Mouse (Mus musculus) midbrain, embryonic 11.5 days (tissue): Measurements from ENCODE around the gene Ccng1. TPM values are rescaled to one million over a fixed set of nuclear protein-coding genes. Genes with fewer than 3 reads are reported as not detected.
A peak's percentile ranks its signal among the peaks of the same experiment; 100 is the strongest.

Experiments used
- ATAC-seq: fragments of 200-750 bp; cut with Nextera tagmentation; 2 replicates; pipeline ENCODE4 v1.8.0; 2017; ENCODE audit warnings: moderate TSS enrichment, moderate library complexity; ENCODE audit not compliant: low FRiP score
- DNase-seq: peaks from one replicate; pipeline ENCODE4 v3.0.0; 2015; ENCODE audit warnings: low spot score; ENCODE audit errors: missing footprints
- H3K27ac ChIP-seq: fragments of 300-500 bp; sonication (generic); 2 replicates; pipeline ENCODE4 v1.5.1; 2014; ENCODE audit warnings: low read depth, low read length
- H3K27me3 ChIP-seq: fragments of 300-500 bp; sonication (generic); 2 replicates; pipeline ENCODE4 v1.6.1; 2014; ENCODE audit warnings: mild to moderate bottlenecking, low read length, moderate library complexity, mixed read lengths; ENCODE audit not compliant: control insufficient read depth, insufficient read depth
- H3K36me3 ChIP-seq: fragments of 300-500 bp; sonication (generic); 2 replicates; pipeline ENCODE4 v1.6.1; 2014; ENCODE audit warnings: mild to moderate bottlenecking, low read length, moderate library complexity, mixed read lengths; ENCODE audit not compliant: control insufficient read depth, insufficient read depth
- H3K4me1 ChIP-seq: fragments of 300-500 bp; sonication (generic); 2 replicates; pipeline ENCODE4 v1.6.1; 2014; ENCODE audit warnings: low read length; ENCODE audit not compliant: control insufficient read depth, insufficient read depth
- H3K4me2 ChIP-seq: fragments of 300-500 bp; sonication (generic); 2 replicates; pipeline ENCODE4 v1.6.1; 2014; ENCODE audit warnings: mild to moderate bottlenecking, moderate library complexity
- H3K4me3 ChIP-seq: fragments of 300-500 bp; sonication (generic); 2 replicates; pipeline ENCODE4 v1.5.1; 2014; ENCODE audit warnings: low read depth, low read length
- H3K9ac ChIP-seq: fragments of 300-500 bp; sonication (generic); 2 replicates; pipeline ENCODE4 v1.6.1; 2014; ENCODE audit warnings: low read length
- H3K9me3 ChIP-seq: fragments of 300-500 bp; sonication (generic); 2 replicates; pipeline ENCODE4 v1.6.1; 2016; ENCODE audit warnings: low read length; ENCODE audit not compliant: control insufficient read depth
- WGBS: fragments of 180-500 bp; shearing (Covaris S2); extraction: QIAGEN DNeasy Blood & Tissue Kit; methylation state at CpG from one replicate; pipeline ENCODE4 v1.1.7; 2014; 5-methylcytosine and 5-hydroxymethylcytosine counted together
- polyA plus RNA-seq: library from polyadenylated mRNA; unstranded; fragments of >200 nt; fragmentation: Nextera tagmentation; extraction: Ambion mirVana; gene quantifications from 2 replicates; pipeline ENCODE4 v1.2.1, GENCODE M21; 2014

Gene Ccng1
- polyA plus RNA-seq, 1 experiment from 2014 or later: 47.9 TPM

DNA sequence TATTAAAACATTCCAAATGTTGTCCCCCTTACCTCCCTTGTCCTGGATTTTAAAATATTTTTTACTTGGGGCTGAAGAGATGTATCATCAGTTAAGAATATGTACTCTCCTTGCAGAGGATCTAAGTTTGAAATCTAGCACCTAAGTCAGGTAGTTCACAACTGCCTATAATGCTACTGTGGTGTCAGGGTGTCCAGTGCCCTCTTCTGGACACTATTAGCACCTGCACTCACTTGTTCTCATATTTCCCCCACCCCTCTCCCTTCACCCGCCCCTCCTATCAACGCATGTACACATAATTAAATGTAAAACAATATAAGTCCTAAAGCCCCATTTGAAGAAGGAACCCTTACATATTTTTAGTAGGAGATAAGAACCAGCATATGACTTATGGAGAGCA is 8.3 kb upstream of the Ccng1 start:
- H3K27ac ChIP-seq: no peak overlapping the region
- DNase-seq: no peak

DNA sequence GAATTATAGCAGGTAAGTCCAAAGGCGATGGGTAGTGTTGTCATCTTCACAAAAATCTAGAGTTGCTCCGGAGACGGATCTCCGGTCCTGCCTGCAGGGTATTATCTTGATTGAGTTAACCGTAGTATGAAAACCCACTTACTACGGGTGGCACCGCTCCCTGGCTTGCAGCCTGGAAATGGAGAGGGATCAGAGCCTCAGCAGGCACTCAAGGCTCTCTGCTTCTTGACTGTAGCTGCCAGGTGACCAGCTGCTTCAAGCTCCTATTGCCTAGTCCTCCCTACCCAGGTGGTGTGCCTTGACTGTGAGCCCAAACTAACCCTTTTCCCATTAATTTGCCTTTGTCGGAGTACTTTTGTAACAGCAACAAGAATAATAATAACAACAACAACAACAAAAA is 4.8 kb upstream of the Ccng1 start:
- DNase-seq: no peak
- no peak for ATAC-seq
- Histone ChIP-seq H3K4me2 (no peak overlapping the region), H3K4me3 (no peak overlapping the region), H3K36me3 (no peaks in the 10 kb centered on the region), H3K9ac (no peak overlapping the region), H3K27ac (no peak overlapping the region), H3K27me3 (no peaks in the 10 kb centered on the region), H3K4me1 (no peaks in the 10 kb centered on the region), H3K9me3 (no peaks in the 10 kb centered on the region)
- 83% methylated on average over 8 of the region's 8 CpGs for WGBS

More for the DNA sequence above, 8.3 kb upstream of the Ccng1 start:
- H3K27me3 ChIP-seq: no peaks in the 10 kb centered on the region
- no peaks in the 10 kb centered on the region for H3K36me3 ChIP-seq
- H3K9ac ChIP-seq: no peak overlapping the region
- no peak for ATAC-seq
- H3K4me2 ChIP-seq: no peak overlapping the region
- no peaks in the 10 kb centered on the region for H3K4me1 ChIP-seq
- H3K4me3 ChIP-seq: no peak overlapping the region
- no peaks in the 10 kb centered on the region for H3K9me3 ChIP-seq
- 31% methylated on average over 2 of the region's 2 CpGs for WGBS

DNA sequence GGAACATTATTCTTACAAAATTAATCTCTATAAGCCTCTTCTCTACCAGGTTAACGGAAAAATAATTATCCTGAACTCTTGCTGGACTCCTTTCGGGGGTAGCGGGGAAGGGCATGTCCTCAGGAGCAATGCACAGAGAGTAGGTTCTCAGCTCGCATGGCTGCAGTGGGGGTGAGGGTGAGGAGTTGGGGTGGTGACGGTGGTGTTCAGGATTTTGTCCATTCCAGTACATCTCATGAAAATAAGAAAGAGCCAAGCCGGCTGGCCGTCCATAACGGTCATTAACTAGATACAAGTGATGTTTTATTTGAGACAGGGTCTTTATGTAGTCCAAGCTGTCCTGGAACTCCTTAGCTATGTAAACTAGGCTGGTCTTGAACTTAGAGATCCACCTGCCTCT is 857 bp upstream of the Ccng1 start:
- Histone ChIP-seq H3K9ac (no peak overlapping the region), H3K36me3 (no peaks in the 10 kb centered on the region), H3K27me3 (no peaks in the 10 kb centered on the region), H3K4me1 (peaks cover 6% of the 10 kb centered on the region), H3K4me3 (no peak overlapping the region), H3K4me2 (no peak overlapping the region), H3K9me3 (no peaks in the 10 kb centered on the region), H3K27ac (no peak overlapping the region)
- no peak for ATAC-seq
- WGBS: 93% methylated on average over 8 of the region's 8 CpGs
- DNase-seq: no peak

DNA sequence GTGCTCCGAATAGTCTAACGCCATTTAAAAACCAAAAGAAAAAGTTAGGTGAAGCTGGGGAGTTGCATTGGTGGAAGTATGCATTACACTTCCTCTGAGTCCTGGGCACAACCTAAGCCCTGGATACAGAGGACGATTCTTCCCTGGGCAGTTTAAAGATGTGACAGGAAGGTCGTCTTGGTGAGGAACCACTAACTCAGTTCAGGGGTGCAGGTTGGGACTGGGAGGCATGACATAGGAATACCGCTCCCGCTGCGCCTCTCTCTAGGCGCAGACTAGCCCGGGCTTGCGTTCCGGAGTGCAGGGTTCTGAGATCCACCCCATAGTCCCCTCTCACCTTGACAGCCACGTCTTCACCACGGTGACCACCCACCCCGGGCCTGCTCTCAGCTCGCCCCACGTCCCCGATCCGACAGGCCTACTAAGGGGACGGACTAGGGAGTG is 425 bp downstream of the Ccng1 start:
- no peaks in the 10 kb centered on the region for H3K9me3 ChIP-seq
- WGBS: 4% methylated on average over 19 of the region's 19 CpGs
- H3K4me3 ChIP-seq: peak overlapping the region; percentile 77
- H3K36me3 ChIP-seq: no peaks in the 10 kb centered on the region
- peak overlapping the region; percentile 87 for H3K4me2 ChIP-seq
- no peak overlapping the region; the same call in 1 of the 2 replicates for H3K27ac ChIP-seq
- H3K9ac ChIP-seq: peak overlapping the region; percentile 86
- DNase-seq: peak; percentile 92
- H3K4me1 ChIP-seq: peaks cover 6% of the 10 kb centered on the region
- no peaks in the 10 kb centered on the region for H3K27me3 ChIP-seq
- no peak for ATAC-seq

DNA sequence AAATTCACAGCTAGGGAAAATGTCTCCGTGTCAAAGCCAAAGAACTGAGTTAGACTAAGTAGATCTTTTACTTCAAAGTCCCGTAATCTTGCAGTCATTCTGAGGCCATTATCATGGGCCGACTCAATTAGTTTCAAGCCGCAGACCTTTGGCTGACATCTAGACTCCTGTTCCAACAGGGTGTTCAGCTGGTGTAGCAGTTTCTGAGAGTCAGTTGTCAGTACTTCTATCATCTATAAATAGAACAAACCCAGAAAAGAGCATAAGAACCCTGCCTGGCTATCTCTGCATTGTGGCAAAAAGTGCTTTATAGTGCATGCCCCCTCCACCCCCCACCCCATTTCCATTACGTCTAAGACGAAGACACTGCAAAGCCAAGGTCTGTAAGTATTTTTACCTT is 1.3 kb downstream of the Ccng1 start:
- no peaks in the 10 kb centered on the region for H3K9me3 ChIP-seq
- no peak overlapping the region for H3K9ac ChIP-seq
- no peak overlapping the region for H3K27ac ChIP-seq
- DNase-seq (no peak), ATAC-seq (no peak)
- no peak overlapping the region for H3K4me2 ChIP-seq
- H3K36me3 ChIP-seq: no peaks in the 10 kb centered on the region
- peaks cover 6% of the 10 kb centered on the region for H3K4me1 ChIP-seq
- H3K27me3 ChIP-seq: no peaks in the 10 kb centered on the region
- WGBS: 82% methylated on average over 6 of the region's 6 CpGs
- no peak overlapping the region for H3K4me3 ChIP-seq

DNA sequence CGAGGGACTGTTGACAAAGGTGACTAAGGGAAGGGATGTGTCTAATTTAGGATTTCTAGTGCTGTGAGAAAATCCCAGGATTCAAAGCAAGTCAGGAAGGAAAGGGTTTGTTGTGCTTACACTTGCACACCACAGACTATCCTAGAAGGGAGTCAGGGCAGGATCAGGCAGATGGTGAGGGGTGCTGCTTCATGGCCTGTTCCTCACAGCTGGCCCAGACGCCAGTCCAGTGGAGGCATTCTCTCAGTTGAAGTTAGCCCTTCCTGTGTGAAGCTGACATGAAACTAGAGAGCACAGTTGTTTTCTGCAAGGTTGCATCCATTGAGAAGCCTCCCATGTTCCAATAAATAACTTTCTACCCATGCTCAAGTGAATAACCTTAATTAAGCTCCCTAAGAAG is 7.4 kb downstream of the Ccng1 start:
- Histone ChIP-seq H3K27ac (no peak overlapping the region), H3K9me3 (no peaks in the 10 kb centered on the region), H3K27me3 (no peaks in the 10 kb centered on the region), H3K4me3 (no peak overlapping the region), H3K9ac (no peak overlapping the region), H3K4me2 (no peak overlapping the region), H3K36me3 (no peaks in the 10 kb centered on the region), H3K4me1 (no peaks in the 10 kb centered on the region)
- DNase-seq (no peak), ATAC-seq (no peak)
- WGBS: 70% methylated on average over 2 of the region's 2 CpGs

DNA sequence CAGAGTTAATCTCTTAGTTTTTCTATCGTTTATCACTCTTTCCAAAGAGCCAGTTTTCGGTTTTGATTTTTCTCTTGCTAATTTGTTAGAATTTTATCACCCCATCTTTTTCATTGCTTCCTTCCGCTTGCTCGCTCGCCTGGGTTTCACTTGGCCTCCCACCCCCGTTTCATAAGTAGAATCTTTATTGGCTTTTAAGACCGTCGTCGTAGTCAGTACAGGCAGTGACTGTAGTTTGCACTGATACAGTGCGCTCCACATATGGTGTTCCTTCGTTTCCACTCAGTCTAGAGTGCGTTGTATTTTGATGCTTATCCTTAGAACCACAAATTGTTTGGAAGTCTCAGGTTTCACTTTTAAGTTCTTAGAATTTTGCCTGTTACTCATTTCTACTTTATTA is 8.8 kb downstream of the Ccng1 start:
- 93% methylated on average over 12 of the region's 12 CpGs for WGBS
- Histone ChIP-seq H3K27me3 (no peaks in the 10 kb centered on the region), H3K36me3 (no peaks in the 10 kb centered on the region), H3K9ac (no peak overlapping the region), H3K4me3 (no peak overlapping the region), H3K9me3 (no peaks in the 10 kb centered on the region), H3K4me1 (no peaks in the 10 kb centered on the region), H3K4me2 (no peak overlapping the region), H3K27ac (no peak overlapping the region)
- ATAC-seq (no peak), DNase-seq (no peak)

DNA sequence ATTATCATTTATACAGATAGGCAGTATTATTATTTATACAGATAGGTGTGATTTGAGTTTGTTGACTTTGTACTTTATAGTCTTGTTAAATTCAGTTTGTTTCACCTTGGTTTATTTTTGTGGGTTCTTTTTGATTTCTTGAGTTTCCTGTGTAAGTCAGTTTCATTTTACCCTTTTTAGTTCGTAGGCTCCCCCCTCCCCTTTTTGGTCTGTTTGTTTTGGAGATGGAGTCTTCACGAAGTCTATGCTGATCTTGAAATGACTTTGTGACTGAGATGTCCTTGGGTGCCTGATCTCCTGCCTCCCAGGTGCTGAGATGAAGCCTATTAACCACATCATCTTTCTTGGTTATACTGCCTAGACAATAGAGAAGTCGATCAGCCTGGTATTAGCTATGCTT is 10.8 kb downstream of the Ccng1 start:
- WGBS: 88% methylated on average over 3 of the region's 3 CpGs
- H3K4me3 ChIP-seq: no peak overlapping the region
- ATAC-seq (no peak), DNase-seq (no peak)
- H3K4me2 ChIP-seq: no peak overlapping the region
- no peaks in the 10 kb centered on the region for H3K36me3 ChIP-seq
- H3K4me1 ChIP-seq: no peaks in the 10 kb centered on the region
- H3K27ac ChIP-seq: no peak overlapping the region
- H3K9ac ChIP-seq: no peak overlapping the region
- no peaks in the 10 kb centered on the region for H3K27me3 ChIP-seq
- H3K9me3 ChIP-seq: no peaks in the 10 kb centered on the region

DNA sequence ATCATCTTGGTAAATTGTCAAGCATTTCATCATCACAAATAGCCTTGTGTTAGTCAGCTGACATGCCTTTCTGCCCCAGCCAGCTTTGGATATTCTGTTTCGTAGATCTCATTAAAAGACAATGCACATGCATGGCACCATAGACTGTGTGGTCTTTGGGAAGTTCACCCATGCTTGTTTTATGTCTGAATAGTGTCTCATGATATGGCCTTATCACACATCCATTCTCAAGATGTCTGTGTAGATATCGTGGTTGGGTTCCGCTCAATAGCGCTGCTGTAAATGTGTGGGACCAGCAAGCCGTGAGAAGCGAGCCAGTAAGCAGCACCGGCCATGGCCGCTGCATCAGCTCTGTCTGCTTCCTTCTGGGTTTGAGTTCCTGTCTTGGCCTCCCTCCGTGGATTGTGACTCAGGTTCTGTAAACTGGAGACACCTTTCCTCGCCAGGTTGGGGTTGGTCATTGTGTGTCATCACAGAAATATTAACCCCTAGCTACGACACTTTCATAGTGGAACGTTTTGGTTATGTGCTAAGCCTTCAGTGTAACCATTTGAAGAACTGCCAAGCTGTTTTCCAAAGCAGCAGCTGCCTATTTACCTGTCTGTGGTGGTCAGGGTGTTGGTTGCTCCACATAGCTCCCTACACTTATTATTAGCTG is 13.4 kb downstream of the Ccng1 start:
- H3K4me2 ChIP-seq: no peak overlapping the region
- H3K9ac ChIP-seq: no peak overlapping the region
- no peak overlapping the region for H3K27ac ChIP-seq
- no peak overlapping the region for H3K4me3 ChIP-seq
- no peaks in the 10 kb centered on the region for H3K4me1 ChIP-seq
- ATAC-seq (no peak), DNase-seq (no peak)
- H3K9me3 ChIP-seq: no peaks in the 10 kb centered on the region
- peaks cover 6% of the 10 kb centered on the region; the same call in 1 of the 2 replicates for H3K36me3 ChIP-seq
- WGBS: 94% methylated on average over 12 of the region's 12 CpGs
- H3K27me3 ChIP-seq: no peaks in the 10 kb centered on the region
